18 mouse cellular contexts compared by ENCODE assay signal in the genomic region with DNA sequence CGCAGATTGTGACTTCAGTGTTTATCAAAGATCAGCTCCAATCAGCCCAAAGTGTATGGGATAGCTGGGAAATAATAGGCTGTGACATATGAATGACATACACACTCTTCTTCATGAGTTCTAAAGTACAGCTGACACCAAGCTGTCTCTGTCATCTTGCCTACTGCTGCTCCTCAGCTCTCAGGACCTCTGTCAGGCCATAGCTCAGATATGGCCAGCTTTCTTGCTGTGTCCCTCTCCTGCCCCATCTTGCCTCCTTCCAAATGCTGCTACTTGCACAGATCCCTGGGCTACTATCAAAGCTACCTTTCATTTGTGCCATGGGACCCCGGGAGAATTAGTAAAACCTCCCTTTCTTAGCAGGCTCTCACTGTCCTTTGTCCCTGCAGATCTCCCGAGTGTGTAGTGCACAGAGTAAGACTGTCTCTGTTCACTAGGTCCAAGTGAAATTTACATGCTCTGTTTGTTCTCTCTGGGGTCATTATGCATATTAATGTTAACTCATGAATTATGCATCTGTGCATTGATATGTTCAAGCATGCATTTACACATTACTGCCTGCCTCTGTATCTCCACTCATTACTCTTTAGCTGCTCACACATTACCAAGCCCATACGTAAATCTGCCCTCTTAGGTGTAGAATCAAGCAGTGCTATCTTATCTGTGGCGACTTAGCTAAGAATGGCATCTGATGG. TPM values are rescaled to one million over a fixed set of nuclear protein-coding genes. Genes with fewer than 3 reads are reported as not detected.
DNase-seq lines count a peak whose midpoint lies in the region; ATAC-seq lines count a peak whose summit lies in the region.
"Had no signal": no experiment of that assay in that cellular context is flagged by ENCODE, and none has a peak within 500 bp of the region (broad histone marks: within the 10 kb centered on the region; RNA-seq: fewer than 3 reads in every experiment).

No protein-coding gene starts in this region.

- peak overlapping the region; percentile 26; the same call in 1 of the 2 replicates for H3K9ac ChIP-seq in forebrain, embryonic 13.5 days
- H3K9ac ChIP-seq in hindbrain, embryonic 13.5 days, result no peak overlapping the region
- H3K9ac ChIP-seq in midbrain, embryonic 13.5 days (replicated peaks), result 0 out of 2 replicates have a peak overlapping the region, but pooled peaks have one; percentile 23
- H3K9ac ChIP-seq: embryonic facial prominence, embryonic 15.5 days; heart, embryonic 15.5 days; kidney, embryonic 15.5 days; liver, embryonic 13.5 days had no signal

- no peak overlapping the region for H3K4me2 ChIP-seq in forebrain, embryonic 13.5 days
- no peak overlapping the region for H3K4me2 ChIP-seq in hindbrain, embryonic 13.5 days
- H3K4me2 ChIP-seq in midbrain, embryonic 13.5 days (replicated peaks), result 0 out of 2 replicates have a peak overlapping the region, but pooled peaks have one; percentile 13
- H3K4me2 ChIP-seq: embryonic facial prominence, embryonic 15.5 days; heart, embryonic 15.5 days; kidney, embryonic 15.5 days; liver, embryonic 13.5 days had no signal

- H3K36me3 ChIP-seq in forebrain, embryonic 13.5 days (ENCODE audit: poor library complexity, severe bottlenecking), result no peaks in the 10 kb centered on the region
- H3K36me3 ChIP-seq in hindbrain, embryonic 13.5 days, result no peaks in the 10 kb centered on the region
- no peaks in the 10 kb centered on the region for H3K36me3 ChIP-seq in midbrain, embryonic 13.5 days
- H3K36me3 ChIP-seq: embryonic facial prominence, embryonic 15.5 days; heart, embryonic 15.5 days; kidney, embryonic 15.5 days; liver, embryonic 13.5 days had no signal

- 40% methylated on average over 5 of the region's 5 CpGs for WGBS in forebrain, embryonic 13.5 days
- 35% methylated on average over 5 of the region's 5 CpGs for WGBS in hindbrain, embryonic 13.5 days
- 43% methylated on average over 5 of the region's 5 CpGs for WGBS in midbrain, embryonic 13.5 days

- H3K27ac ChIP-seq in forebrain, embryonic 13.5 days, result peak overlapping the region; percentile 85
- peak overlapping the region; percentile 86 for H3K27ac ChIP-seq in hindbrain, embryonic 13.5 days
- H3K27ac ChIP-seq in midbrain, embryonic 13.5 days, result peak overlapping the region; percentile 91
- H3K27ac ChIP-seq: embryonic facial prominence, embryonic 15.5 days; heart, embryonic 15.5 days; kidney, embryonic 15.5 days; left cerebral cortex, adult 2 months; liver, embryonic 13.5 days had no signal

- H3K27me3 ChIP-seq in forebrain, embryonic 13.5 days, result no peaks in the 10 kb centered on the region
- H3K27me3 ChIP-seq in hindbrain, embryonic 13.5 days, result no peaks in the 10 kb centered on the region
- no peaks in the 10 kb centered on the region for H3K27me3 ChIP-seq in midbrain, embryonic 13.5 days
- H3K27me3 ChIP-seq: embryonic facial prominence, embryonic 15.5 days; heart, embryonic 15.5 days; kidney, embryonic 15.5 days; liver, embryonic 13.5 days had no signal

- H3K4me3 ChIP-seq in forebrain, embryonic 13.5 days, result no peak overlapping the region
- H3K4me3 ChIP-seq in hindbrain, embryonic 13.5 days, result no peak overlapping the region
- no peak overlapping the region for H3K4me3 ChIP-seq in midbrain, embryonic 13.5 days (replicated peaks)
- H3K4me3 ChIP-seq: embryonic facial prominence, embryonic 15.5 days; heart, embryonic 15.5 days; kidney, embryonic 15.5 days; left cerebral cortex, adult 2 months; liver, embryonic 13.5 days had no signal

- no peaks in the 10 kb centered on the region; the same call in 1 of the 2 replicates for H3K9me3 ChIP-seq in forebrain, embryonic 13.5 days (replicated peaks)
- no peaks in the 10 kb centered on the region for H3K9me3 ChIP-seq in hindbrain, embryonic 13.5 days
- H3K9me3 ChIP-seq in midbrain, embryonic 13.5 days, result no peaks in the 10 kb centered on the region
- H3K9me3 ChIP-seq: embryonic facial prominence, embryonic 15.5 days; heart, embryonic 15.5 days; liver, embryonic 13.5 days had no signal

- ATAC-seq in forebrain, embryonic 13.5 days, result peak; percentile 87
- ATAC-seq in hindbrain, embryonic 13.5 days (ENCODE audit: low FRiP score), result peak; percentile 85
- peak; percentile 93 for ATAC-seq in midbrain, embryonic 13.5 days
- ATAC-seq: lung, postnatal 0 days had no signal

- H3K4me1 ChIP-seq in forebrain, embryonic 13.5 days, result peaks cover 26% of the 10 kb centered on the region
- H3K4me1 ChIP-seq in hindbrain, embryonic 13.5 days (replicated peaks), result peaks cover 28% of the 10 kb centered on the region
- H3K4me1 ChIP-seq in midbrain, embryonic 13.5 days (replicated peaks), result peaks cover 35% of the 10 kb centered on the region
- H3K4me1 ChIP-seq: kidney, embryonic 15.5 days; liver, embryonic 13.5 days had no signal

- DNase-seq in retina, embryonic 14.5 days (ENCODE audit: low spot score), result peak; percentile 25
- DNase-seq in adrenal gland, postnatal 14 days, result no peak
- DNase-seq in adrenal gland, postnatal 25 days, result no peak
- DNase-seq in gastrocnemius, adult 8-10 months (ENCODE audit: low spot score in 2 of 2), result no peak
- DNase-seq: cerebellum, adult 9-10 months; liver, embryonic 13.5 days; thymus, postnatal 4 days had no signal

RNA-seq across cellular contexts. Expression of a gene that starts 45.6 kb away (rescaled TPM):
- polyA plus RNA-seq in forebrain, embryonic 13.5 days (2015; fragmentation: Nextera tagmentation; extraction: Ambion mirVana), result 0.08 TPM in 1 of 2 replicates, not detected in the other
- 0.04 and 0.12 TPM in 2 replicates for polyA plus RNA-seq in hindbrain, embryonic 13.5 days (2015; fragmentation: Nextera tagmentation; extraction: Ambion mirVana)
- not detected in 2 replicates for polyA plus RNA-seq in midbrain, embryonic 13.5 days (2015; fragmentation: Nextera tagmentation; extraction: Ambion mirVana)
- 0.26 TPM in 1 of 2 replicates, not detected in the other for total RNA-seq in adrenal gland, postnatal 14 days (2021)
- total RNA-seq in adrenal gland, postnatal 25 days (2021), result not detected in 2 replicates
- 1 to 10 TPM in 3 of 4 experiments, under 1 TPM in 1; 0.58 to 3.3 (median 1.3) TPM for total RNA-seq in gastrocnemius, adult 8-10 months (2022)
- total RNA-seq: megakaryocyte-erythroid progenitor cell, adult 5-6 weeks had no signal
- polyA plus RNA-seq: C2C12; limb, embryonic 11.5 days; liver, embryonic 13.5 days had no signal
